Mouse (Mus musculus) mouse embryonic stem cell (cell line): ENCODE data around the gene Gpn2.

Experiments
- in situ Hi-C, 2 experiments: fragments of 300-500 bp; cut with MboI; formaldehyde crosslinking; loops; 1 replicate in 1 of 2; 3 replicates in 1 of 2; pipeline ENCODE4 v1.14.3; 2019 to 2020; ENCODE audit warnings: low sequenced_read_pairs in 2 of 2, low pct_unique_long_range_greater_than_20kb in 1 of 2, mixed read lengths in 1 of 2; ENCODE audit not compliant: unreplicated experiment in 1 of 2

The Gpn2 gene

GRCm38 (mm10) chr4:133634043-133634410, 49.9 kb downstream of the Gpn2 start:
- in situ Hi-C loops = no loop called here
